Comparison of ENCODE assay signal across 24 mouse cellular contexts in genomic region chr16:34793000-34793399, GRCm38 (mm10). TPM values are rescaled to one million over a fixed set of nuclear protein-coding genes. Genes with fewer than 3 reads are reported as not detected.
DNase-seq lines count a peak whose midpoint lies in the region; ATAC-seq lines count a peak whose summit lies in the region.
"Had no signal": no experiment of that assay in that cellular context is flagged by ENCODE, and none has a peak within 500 bp of the region (broad histone marks: within the 10 kb centered on the region; RNA-seq: fewer than 3 reads in every experiment).

No protein-coding gene starts in this region.

- no peaks in the 10 kb centered on the region for H3K36me3 ChIP-seq in heart, embryonic 10.5 days
- H3K36me3 ChIP-seq in lung, embryonic 16.5 days (ENCODE audit: control insufficient read depth, insufficient read depth, low read length) = no peaks in the 10 kb centered on the region
- no peaks in the 10 kb centered on the region for H3K36me3 ChIP-seq in embryonic facial prominence, embryonic 13.5 days
- H3K36me3 ChIP-seq: embryonic facial prominence, embryonic 15.5 days; forebrain, embryonic 10.5 days; hindbrain, embryonic 13.5 days; midbrain, embryonic 10.5 days; neural tube, embryonic 12.5 days had no signal

- intact Hi-C loops in heart, postnatal 14 days (cut with DNase I) = no loop called here

- H3K4me1 ChIP-seq in heart, embryonic 10.5 days = peaks cover 27% of the 10 kb centered on the region
- peaks cover 19% of the 10 kb centered on the region for H3K4me1 ChIP-seq in lung, embryonic 16.5 days (replicated peaks; ENCODE audit: control insufficient read depth, insufficient read depth, low read length)
- peaks cover 18% of the 10 kb centered on the region for H3K4me1 ChIP-seq in embryonic facial prominence, embryonic 13.5 days
- H3K4me1 ChIP-seq: hindbrain, embryonic 13.5 days; neural tube, embryonic 12.5 days had no signal

- no peak for DNase-seq in heart, embryonic 10.5 days (ENCODE audit: low spot score)
- DNase-seq in heart, postnatal 14 days = no peak
- DNase-seq in lung, adult 18-20 months = no peak
- DNase-seq in lung, postnatal 36 days = peak; percentile 31
- no peak for DNase-seq in gastrocnemius, postnatal 4 days (ENCODE audit: low spot score in 2 of 2)
- DNase-seq: adrenal gland, postnatal 36 days; cerebellum, adult 11-12 months; cerebellum, postnatal 36 days; kidney, adult 9 months; left cerebral cortex, postnatal 4 days; liver; right cerebral cortex, adult 18-20 months had no signal

- peak overlapping the region; percentile 6; the same call in 1 of the 2 replicates for H3K27ac ChIP-seq in heart, embryonic 10.5 days
- peak overlapping the region; percentile 82 for H3K27ac ChIP-seq in lung, embryonic 16.5 days (ENCODE audit: low read length)
- H3K27ac ChIP-seq in embryonic facial prominence, embryonic 13.5 days = peak overlapping the region; percentile 4; the same call in 1 of the 2 replicates
- H3K27ac ChIP-seq: embryonic facial prominence, embryonic 15.5 days; forebrain, embryonic 10.5 days; hindbrain, embryonic 13.5 days; left cerebral cortex, adult 2 months; macrophage; midbrain, embryonic 10.5 days; neural tube, embryonic 12.5 days; stomach, postnatal 0 days had no signal

- H3K4me2 ChIP-seq in lung, embryonic 16.5 days (ENCODE audit: low read depth, low read length) = no peak overlapping the region
- no peak overlapping the region for H3K4me2 ChIP-seq in embryonic facial prominence, embryonic 13.5 days
- H3K4me2 ChIP-seq: embryonic facial prominence, embryonic 15.5 days; hindbrain, embryonic 13.5 days; neural tube, embryonic 12.5 days had no signal

- no peaks in the 10 kb centered on the region for H3K9me3 ChIP-seq in heart, embryonic 10.5 days
- no peaks in the 10 kb centered on the region for H3K9me3 ChIP-seq in lung, embryonic 16.5 days (ENCODE audit: control insufficient read depth, low read length)
- no peaks in the 10 kb centered on the region for H3K9me3 ChIP-seq in embryonic facial prominence, embryonic 13.5 days
- H3K9me3 ChIP-seq: embryonic facial prominence, embryonic 15.5 days; forebrain, embryonic 10.5 days; hindbrain, embryonic 13.5 days; midbrain, embryonic 10.5 days; neural tube, embryonic 12.5 days had no signal

- H3K9ac ChIP-seq in lung, embryonic 16.5 days (ENCODE audit: low read length) = no peak overlapping the region
- H3K9ac ChIP-seq in embryonic facial prominence, embryonic 13.5 days = no peak overlapping the region
- H3K9ac ChIP-seq: embryonic facial prominence, embryonic 15.5 days; hindbrain, embryonic 13.5 days; neural tube, embryonic 12.5 days had no signal

- H3K4me3 ChIP-seq in heart, embryonic 10.5 days = no peak overlapping the region
- no peak overlapping the region for H3K4me3 ChIP-seq in lung, embryonic 16.5 days (ENCODE audit: low read length)
- H3K4me3 ChIP-seq in embryonic facial prominence, embryonic 13.5 days = no peak overlapping the region
- H3K4me3 ChIP-seq: embryonic facial prominence, embryonic 15.5 days; forebrain, embryonic 10.5 days; hindbrain, embryonic 13.5 days; left cerebral cortex, adult 2 months; midbrain, embryonic 10.5 days; neural tube, embryonic 12.5 days had no signal

- no peaks in the 10 kb centered on the region for H3K27me3 ChIP-seq in heart, embryonic 10.5 days (ENCODE audit: insufficient read depth, poor library complexity, severe bottlenecking)
- no peaks in the 10 kb centered on the region for H3K27me3 ChIP-seq in lung, embryonic 16.5 days (ENCODE audit: control insufficient read depth, insufficient read depth, low read depth, low read length)
- H3K27me3 ChIP-seq in embryonic facial prominence, embryonic 13.5 days = no peaks in the 10 kb centered on the region
- H3K27me3 ChIP-seq: embryonic facial prominence, embryonic 15.5 days; hindbrain, embryonic 13.5 days; neural tube, embryonic 12.5 days had no signal

- peak; percentile 85 for ATAC-seq in lung, embryonic 16.5 days (ENCODE audit: low read depth)
- no peak for ATAC-seq in embryonic facial prominence, embryonic 13.5 days (ENCODE audit: insufficient number of reproducible peaks, insufficient read depth, low FRiP score, low TSS enrichment, low read depth)
- no peak for ATAC-seq in monocyte, adult 5-6 weeks (replicated peaks; ENCODE audit: insufficient number of reproducible peaks, low FRiP score, low TSS enrichment, poor library complexity, severe bottlenecking)
- ATAC-seq: inflammation-experienced regulatory T-cells, adult 6 months had no signal

- WGBS in heart, embryonic 10.5 days = 49% methylated on average over 5 of the region's 5 CpGs
- WGBS in lung, embryonic 16.5 days = 41% methylated on average over 5 of the region's 5 CpGs
- 39% methylated on average over 5 of the region's 5 CpGs for WGBS in embryonic facial prominence, embryonic 13.5 days

RNA-seq across cellular contexts. Expression of gene Mylk, which starts 48.0 kb away (rescaled TPM):
- 3.6 and 3.7 TPM in 2 replicates for polyA plus RNA-seq in heart, embryonic 10.5 days (2016; fragmentation: Nextera tagmentation; extraction: Ambion mirVana)
- total RNA-seq in heart, postnatal 14 days (2021) = 10 to 100 TPM; 37.2 to 37.9 TPM
- 141 and 144 TPM in 2 replicates for polyA plus RNA-seq in lung, embryonic 16.5 days (2015; fragmentation: Nextera tagmentation; extraction: Ambion mirVana)
- 12.6 and 13.4 TPM in 2 replicates for polyA plus RNA-seq in embryonic facial prominence, embryonic 13.5 days (2015; fragmentation: Nextera tagmentation; extraction: Ambion mirVana)
- 4.7 to 28.2 TPM (median 5.3 TPM) in 3 replicates for total RNA-seq in monocyte, adult 5-6 weeks (2017)
- 10 to 100 TPM; 39.2 to 51.6 TPM for total RNA-seq in gastrocnemius, postnatal 4 days (2021)
- polyA plus RNA-seq: inflammation-experienced regulatory T-cells, adult 6 months had no signal

Comparison
In these comparisons a context has a peak if more than half of its experiments do, and no peak if none do; other contexts are left out.
1. H3K27ac ChIP-seq: peak in every context shown above with its lines; median percentile 82 in lung, embryonic 16.5 days; 6 in heart, embryonic 10.5 days; 4 in embryonic facial prominence, embryonic 13.5 days.